Mouse (Mus musculus) urinary bladder, postnatal 36 days (tissue): Measurements from ENCODE around the gene Inpp5e.
"Not testable (repeated sequence)": the region's sequence is repeated elsewhere in the genome, so short reads cannot be mapped to it uniquely, and the experiment has no call there.

Source experiments
- DNase-seq, 2 experiments: peaks; one replicate each; pipeline ENCODE4 v3.0.0; 2022; ENCODE audit warnings: low spot score in 2 of 2, mixed read lengths in 1 of 2

Inpp5e gene

DNA sequence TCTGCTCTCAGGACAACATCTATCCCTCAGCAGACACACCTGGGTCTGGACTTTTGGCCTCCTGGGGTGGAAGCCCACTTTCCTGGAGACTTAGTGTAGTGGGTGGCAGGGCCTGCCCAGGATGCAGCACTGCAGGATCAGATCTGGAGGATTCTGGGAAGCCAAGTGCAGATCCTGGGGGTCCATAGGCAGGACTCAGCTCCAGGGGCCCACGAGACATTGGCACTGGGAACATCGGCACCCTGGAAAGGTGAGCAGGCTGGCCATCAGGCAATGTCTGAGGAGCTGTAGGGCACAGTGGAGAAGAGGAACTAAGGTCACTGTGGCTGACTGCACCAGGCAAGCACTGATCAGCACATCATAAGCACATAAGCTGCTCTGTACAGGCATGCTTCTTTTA, 13.0 kb upstream of the Inpp5e start:
- no peak for DNase-seq

DNA sequence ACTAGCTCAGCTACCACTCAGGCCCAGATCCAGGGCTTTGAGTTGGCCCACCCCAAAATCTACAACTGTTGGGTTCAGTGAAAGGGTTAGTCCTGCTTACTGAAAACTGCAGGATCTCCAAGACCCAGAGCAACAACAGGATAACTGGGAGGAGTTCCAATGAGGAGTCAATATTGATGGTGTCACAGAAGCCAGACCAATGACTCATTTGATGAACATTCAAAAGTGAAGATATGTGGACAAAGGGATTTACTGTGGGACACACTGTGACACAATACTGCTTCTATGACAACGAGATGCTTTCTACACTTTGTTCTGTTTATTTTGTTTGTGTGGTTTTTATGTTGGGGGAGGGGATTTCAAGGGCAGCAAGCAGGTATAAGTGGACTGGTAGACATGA, 9.1 kb upstream of the Inpp5e start:
- no peak for DNase-seq

DNA sequence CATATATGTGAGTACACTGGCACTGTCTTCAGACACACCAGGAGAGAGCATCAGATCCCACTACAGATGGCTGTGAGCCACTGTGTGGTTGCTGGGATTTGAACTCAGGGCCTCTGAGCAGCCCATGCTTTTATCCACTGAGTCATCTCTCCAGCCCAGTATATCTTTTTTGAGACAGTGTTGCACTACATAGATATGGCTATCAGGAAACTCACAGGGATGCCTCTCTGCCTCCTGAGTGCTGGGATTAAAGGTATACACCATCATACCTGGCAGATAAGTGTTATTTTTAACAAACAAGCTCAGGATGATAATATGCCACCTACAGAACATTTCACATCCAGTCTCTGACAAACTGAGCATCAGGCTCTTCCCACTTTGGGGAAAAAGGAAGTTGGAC, 8.1 kb upstream of the Inpp5e start:
- no peak for DNase-seq

DNA sequence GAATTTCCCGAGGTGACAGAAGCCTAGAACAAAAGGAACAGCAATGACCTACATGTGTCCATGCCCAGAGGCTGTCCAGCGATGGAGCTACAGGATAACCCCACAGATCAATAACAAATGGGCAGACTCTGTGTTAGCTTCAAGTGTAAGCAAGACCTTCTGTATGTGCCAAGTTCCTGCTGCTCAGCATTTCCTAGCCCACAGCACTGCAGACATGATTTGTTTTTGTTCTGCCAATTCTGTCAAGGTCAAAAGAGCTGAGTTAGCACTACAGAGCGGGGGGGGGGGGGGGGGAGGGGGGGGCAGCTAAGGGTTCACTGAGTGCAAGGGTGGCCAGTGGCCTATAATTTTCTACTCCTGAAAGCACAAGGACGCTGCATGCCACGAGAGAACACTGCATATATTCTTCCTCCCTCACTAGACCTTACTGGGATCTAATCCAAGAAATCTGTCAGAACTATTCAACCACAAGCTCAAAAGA, 2.0 kb upstream of the Inpp5e start:
- DNase-seq, result no peak

DNA sequence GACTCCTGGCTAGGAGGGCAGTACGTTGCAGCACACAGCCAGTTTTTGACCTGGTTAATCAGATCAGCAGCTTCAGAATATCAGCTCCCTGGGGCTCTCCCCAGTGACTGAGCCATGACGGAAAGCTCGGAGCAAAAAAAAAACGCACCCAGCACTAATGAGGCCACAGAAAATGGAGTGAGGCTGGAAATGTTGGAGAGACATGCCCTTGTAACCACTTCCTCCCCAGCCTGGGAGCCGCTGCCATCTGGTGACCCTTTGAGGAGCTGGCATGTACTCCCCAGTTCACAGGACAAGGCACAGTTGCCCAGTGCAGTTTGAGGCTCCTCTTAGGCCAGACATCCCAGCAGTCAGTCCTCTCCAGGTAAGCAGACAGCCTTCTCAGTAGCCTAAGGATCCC, 1.1 kb upstream of the Inpp5e start:
- DNase-seq, result no peak

DNA sequence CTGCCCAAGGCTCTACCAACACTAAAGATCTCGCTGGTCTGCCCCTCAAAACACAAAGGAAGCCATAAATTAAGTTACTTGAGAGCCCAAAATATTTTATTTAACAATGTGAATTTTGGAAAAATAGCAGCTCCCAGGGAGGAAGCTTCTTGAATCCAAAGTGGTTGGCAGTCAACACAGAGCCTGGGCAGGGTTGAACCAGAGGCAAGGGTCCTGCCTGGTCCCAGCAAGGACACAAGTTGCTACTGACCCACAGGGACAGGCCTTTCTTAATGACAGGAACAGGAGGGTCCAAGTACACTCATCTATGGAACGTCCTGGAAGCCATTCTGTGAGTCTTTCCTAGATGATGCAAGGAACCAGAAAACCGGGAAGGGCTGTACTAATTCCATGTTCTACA, 359 bp upstream of the Inpp5e start:
- no peak for DNase-seq

DNA sequence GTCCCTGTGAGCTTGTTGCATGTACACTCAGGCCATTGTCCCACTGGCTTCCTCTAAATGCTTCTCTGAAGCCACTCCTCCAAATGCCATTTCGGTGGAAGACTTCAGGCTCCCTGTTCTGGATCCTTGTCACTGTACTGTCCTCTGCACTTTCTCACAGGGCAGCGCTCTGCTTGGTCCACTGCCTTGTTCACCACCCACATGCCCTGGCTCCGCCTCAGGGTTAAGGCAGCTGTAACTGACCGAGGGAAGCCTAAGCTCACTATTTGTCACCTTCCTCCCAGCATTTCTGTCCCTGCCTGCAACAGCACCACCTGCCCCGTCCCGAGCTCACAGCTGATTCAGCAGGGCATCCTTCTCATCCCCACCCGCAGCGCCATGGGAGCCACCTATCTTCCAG, 5.7 kb downstream of the Inpp5e start:
- no peak for DNase-seq

DNA sequence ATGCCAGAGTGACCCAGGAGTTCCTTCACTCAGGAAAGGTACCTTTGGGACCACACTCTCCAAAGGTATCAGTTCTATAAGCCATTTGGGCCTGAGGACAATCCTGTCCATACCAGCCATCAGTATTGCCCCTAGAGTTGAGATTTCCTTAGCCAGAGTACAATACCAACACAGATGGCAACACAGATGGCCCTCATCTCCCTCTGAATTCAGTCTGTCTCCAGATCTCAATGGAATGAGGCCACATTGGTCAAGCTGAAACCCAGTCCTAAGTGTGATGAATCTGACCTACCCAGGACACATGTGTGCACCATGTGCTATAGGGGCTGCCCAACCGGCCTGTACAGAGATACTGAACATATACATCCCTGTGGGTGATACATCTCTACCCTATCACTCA, 6.7 kb downstream of the Inpp5e start:
- DNase-seq, result no peak

DNA sequence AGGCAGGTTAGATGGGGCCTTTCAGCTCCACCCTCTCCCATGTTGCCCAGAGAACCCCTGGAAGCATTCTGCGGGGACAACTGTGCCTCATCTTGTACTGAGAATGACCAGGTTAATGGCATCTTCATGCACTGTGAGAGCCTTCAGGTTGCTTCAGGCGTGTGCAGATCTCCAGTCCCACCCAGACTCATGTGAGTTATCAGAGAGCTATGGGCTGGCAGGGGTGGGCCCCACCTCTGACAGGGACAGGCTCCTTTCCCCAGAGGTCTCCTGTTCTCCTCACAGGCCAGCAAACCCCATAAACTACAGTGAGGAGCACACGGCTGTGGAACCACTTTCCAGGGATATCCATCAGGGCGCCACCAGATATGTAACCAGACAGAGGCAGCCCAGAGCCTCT, 8.0 kb downstream of the Inpp5e start:
- no peak for DNase-seq

DNA sequence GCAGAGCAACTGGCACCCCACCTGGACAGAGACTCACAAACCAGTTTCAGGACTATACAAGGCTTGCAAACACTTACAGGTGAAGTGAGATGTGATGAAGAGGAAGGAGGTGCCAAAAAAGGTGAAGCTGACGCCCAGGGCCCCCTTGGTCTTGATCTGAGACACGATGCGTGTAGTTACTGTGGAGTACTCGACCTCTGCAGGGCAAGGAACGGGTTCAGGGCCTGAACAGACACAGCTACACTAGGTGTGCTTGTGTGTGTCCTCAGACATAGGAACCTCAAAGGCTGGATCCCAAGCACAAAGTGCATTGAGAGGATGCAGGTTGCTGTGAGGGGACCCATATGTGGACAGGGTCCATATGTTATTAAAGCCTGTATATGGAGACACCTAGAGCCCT, 8.7 kb downstream of the Inpp5e start:
- DNase-seq, result no peak

DNA sequence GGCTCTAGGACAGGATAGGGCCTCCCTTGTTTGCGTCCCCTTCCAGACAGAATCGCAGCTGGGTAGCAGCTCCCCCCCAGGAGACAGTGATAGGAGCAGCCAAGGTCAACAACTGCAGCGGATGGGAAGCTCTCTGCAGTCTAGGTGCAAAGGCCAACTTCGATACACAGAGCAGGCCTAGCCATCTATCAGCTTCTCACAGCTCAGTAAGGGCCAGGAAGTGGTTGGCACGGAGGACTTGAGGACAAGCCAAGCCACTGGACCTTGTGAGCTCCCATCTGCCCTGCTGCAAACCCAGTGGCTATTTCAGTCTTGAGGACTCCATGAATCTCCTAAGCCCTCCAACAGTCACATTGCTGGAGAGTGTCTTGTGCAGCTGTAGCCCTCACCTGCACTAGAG, 9.4 kb downstream of the Inpp5e start:
- DNase-seq, result no peak

DNA sequence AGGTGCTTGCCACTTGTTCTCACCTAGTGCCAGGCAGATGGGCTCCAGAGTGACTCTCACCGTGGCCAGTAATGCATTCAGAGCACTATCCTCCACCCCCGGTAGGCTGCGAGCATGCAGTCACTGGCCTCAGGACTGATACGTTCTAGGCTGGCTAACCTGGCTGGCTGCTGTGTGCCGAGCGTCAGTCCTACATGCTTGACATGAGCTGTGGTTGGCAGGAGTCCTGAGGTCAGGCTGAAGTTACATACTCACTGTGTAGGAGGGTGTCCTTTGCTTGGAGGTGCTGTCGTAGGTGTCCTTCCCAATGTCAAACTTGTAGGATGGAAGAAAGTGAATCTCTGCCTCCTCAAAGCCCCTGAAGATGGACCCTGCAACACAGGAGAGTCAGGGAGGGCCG, 10.0 kb downstream of the Inpp5e start:
- DNase-seq, result no peak

DNA sequence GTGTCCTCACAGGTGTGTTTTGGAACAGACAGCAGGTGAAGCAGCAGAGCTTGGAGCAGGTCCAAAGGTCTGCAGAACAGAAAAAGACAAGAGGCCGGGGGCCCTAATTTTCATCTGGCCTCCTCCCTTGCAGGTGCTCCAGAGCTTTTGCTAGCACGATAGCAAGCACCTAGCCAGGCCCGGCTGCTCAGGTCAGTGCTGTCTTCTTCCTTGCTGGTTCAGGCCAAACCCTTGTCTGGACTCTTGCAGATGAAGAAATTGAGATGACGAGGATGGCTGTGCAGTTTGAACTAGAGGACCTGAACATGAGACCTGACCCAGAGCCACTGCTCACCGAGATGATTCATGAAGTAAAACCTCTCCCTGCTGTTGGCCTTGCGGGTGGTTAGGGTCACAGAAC, 17.4 kb downstream of the Inpp5e start:
- DNase-seq, result no peak

DNA sequence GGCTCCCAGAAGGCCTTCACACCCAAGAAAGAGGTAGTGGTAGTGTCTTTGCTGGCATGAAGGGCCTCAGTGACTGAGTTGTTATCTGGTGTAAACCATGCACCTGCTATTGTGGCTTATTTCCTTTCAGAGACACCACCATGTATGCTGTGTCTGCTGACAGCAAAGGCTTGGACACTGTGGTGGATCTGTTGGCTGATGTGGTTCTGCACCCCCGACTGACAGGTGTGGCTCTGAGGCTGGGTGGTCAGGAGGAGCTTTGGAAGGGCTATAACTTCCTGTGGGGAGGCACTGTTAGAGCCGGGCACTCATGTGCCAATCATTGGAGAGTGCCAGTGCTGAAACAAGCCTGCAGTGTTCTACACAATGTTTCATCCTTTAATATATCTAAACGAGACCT, 18.0 kb downstream of the Inpp5e start:
- DNase-seq, result no peak

DNA sequence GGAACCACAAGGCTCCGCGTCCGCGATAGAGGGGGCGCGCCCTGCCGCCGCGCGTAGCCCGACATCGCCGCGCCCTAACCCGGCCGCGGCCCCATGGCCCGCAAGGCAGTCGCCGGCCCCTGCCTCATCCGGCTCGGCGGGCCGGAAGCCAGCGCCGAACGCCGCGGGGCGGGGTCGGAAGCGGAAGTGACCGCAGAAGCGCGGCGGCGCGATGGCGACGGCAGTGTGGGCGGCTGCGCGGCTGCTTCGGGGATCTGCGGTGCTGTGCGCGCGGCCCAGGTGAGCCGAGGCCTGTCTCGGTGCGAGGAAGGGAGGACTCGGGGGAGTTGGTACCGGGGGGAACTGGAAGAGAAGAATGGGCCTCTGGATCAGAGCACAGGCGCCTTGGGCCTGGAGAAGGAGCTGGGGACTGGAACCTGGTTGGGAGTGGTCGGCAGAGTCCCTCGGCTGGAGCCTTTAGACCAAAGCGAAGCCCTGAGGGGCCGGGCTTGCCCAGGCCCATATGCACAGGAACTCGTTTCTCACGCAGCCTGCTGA, 19.8 kb downstream of the Inpp5e start, which contains the start of the genes Entr1 and Pmpca:
TSS of gene Entr1 (minus strand) at position 163 of the 537 bp plus-strand sequence.
TSS of gene Pmpca (plus strand) at position 186 of the 537 bp plus-strand sequence.
- DNase-seq, result peak; percentile 78 to 80

DNA sequence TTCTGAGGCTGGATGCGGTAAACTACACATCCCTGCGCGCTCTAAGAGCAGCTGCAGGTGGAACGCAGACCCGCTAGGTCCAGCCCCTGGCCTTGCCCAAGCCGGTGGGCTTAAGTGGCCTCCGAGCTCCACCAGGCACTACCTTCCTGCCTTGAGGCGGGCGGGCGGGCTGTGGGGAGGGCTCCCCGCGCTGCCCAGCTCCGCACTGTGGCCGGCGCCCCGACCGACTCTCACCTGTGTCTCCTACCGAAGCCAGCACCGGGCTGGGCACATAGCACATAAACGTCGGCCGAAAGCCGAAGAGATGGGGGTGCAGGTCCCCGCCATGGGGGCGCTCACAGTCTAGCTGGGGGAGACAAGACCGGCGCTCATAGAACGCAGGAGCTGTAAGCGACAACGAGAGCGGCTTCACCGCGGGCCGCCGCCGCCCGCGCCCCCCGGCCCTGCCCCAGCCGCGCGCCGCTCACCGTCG, 20.3 kb downstream of the Inpp5e start:
- DNase-seq, result no peak

DNA sequence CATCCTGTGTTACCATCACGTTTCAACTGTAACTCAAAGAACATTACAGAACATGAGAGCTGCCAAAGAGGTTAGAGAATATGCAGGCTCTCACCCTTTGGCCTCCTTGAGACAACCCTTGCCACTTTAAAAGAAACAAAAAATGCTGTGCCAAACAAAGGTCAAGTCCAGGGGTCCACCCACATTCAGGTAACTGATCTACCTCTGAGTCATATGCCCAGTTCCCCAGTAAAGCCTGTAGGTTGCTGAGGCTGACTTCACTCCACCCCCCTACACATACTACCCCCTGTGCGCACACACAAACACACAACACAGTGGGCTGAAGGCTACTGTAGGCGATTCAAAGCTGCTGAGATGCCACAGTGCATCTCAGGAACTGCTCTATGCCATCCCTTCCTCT, 21.3 kb downstream of the Inpp5e start:
- no peak for DNase-seq

DNA sequence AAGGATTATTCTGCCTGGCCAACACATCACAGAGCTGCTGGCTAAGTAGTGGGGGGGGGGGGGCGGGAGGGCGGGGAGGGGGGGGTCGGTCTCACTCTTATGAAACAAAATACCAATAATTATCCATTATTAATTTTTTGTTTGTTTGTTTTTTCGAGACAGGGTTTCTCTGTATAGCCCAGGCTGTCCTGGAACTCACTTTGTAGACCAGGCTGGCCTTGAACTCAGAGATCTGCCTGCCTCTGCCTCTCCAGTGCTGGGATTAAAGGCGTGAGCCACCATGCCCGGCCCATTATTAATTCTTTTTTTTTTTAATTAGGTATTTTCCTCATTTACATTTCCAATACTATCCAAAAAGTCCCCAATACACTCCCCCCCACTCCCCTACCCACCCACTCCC, 28.1 kb downstream of the Inpp5e start:
- DNase-seq, result not testable (repeated sequence)

DNA sequence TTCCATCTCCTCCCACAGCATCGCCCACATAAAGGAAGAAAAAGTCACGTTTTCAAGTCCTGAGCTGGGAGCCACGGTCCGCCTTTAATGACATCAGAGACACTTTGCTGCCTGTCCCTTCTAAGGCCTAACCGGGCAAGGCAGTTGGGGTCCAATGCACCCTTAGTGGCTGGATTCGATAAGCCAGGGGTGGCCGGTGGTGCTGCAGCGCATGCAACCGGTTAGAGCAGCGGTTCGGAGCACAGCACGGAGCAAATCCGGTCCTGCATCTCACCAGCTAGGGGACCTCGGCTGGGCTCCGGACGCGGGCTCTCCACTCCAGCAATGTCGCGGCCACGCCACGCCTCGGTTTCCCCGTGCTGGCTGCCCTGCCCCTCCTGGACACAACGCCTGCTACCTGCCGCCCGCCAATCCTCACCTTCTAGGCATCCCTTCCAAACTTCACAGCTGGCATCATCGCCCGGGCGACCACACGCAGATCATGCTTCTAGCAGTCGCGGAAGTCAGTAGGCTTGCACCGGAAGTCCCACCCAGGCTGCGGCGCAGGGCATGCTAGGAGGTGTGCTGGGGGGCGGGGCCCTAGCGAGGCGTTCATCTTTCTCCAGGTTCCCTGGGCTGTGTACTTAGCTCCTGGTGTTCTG, 28.8 kb downstream of the Inpp5e start, which contains the start of gene Snapc4:
TSS of gene Snapc4 (minus strand) at position 523 of the 641 bp plus-strand sequence.
- peak; percentile 76 to 83 for DNase-seq

DNA sequence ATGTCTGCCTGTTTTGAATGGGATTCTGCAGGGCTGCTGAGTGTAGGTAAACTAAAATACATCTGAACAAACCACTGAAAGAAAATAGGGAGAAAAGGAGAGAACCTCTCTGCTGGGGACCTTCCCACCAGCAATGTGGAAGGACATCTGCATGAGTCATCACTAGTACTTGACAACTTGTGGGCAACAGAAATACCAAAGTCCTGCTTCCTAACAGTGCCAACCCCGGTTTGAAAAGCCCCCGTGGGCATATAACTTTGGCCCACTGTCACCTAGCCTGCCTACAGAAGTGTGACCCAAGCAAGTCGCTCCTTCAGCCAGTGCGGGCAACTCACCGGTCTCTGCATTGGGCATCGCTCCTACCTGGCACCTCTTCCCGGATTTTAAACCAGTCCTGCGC, 36.6 kb downstream of the Inpp5e start:
- DNase-seq, result no peak

DNA sequence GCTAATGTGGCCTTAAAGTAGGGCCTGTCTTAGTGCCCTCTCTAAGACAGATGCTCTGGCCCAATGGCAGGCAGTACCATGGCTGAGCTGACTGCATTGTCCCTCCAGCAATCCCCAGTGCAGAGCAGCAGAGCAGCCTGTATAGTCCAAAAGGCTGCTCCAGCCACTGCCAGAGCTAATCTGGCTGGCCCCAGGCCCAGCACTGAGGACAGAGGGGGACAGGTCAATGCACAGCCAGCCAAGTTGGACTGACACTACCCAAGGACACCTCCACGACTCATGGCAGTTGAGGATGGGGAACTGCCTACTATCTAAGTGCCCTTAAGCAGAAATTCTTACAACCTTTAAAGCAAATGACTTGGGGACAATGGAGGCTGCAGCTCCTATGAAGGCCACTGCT, 40.4 kb downstream of the Inpp5e start:
- DNase-seq, result no peak

DNA sequence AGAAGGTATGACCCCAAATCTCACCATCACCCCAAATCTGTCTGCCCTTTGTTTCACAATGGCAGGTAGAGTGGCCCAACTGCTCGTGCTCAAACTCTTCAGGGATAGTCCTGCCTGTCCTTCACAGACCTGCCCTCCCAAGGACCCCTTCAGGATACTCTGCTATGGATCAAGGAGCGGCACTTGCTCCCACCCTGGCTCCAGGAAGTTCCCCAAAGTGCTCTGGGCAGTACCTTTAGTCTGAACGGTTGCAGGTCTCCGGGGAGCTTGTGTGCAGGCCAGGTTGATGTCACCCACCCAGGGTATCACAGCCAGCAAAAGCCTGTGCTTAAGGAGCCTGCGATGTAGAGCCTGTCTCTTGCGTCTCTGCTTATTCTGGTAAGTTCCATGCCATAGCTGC, 41.1 kb downstream of the Inpp5e start:
- no peak for DNase-seq

DNA sequence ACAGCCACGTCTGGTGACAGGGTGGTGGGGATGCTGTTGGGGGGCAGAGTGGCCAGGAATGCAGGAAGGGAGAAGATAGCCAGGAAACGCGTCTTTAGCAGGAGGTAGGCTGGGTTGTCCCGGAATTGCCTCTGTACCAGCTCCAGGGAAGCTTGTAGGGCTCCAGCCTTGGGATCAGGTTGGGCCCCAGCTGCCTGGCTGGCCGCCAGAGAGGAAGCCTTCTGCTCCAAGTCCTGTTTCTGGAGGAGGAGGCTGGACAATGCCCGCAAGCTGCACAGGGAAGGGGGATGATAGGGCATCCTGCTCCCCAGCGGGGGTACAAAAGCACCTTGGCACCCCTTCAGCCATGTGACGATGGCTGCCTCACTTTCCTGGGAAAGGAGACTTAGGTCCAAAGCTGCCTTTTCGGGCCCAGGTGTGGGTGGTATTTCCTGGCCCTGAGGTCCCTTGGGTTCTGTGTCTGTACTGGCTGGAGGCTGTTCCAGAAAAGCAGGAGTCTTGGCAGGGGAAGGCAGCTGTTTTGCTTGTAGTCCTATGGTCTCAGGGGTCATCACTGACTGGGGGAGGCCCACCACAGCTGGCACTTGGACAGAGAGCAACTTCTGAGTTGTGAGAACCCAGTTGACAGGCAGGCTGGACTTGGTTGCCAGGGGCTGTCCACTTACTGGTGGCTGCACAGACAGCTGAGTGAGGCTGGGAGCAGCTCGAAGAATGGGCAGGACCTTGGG, 44.1 kb downstream of the Inpp5e start:
- DNase-seq, result peak in 1 of 2 experiments; percentile 48
